Mouse (Mus musculus) skeletal muscle tissue, adult 2 months (tissue): ENCODE results near the gene Ctdspl.
A peak's percentile ranks its signal among the peaks of the same experiment; 100 is the strongest.

Experiments used
- DNase-seq: peaks from one replicate; pipeline ENCODE4 v3.0.0-alpha.2; 2012; ENCODE audit warnings: low read depth, low spot score

The Ctdspl gene

GRCm38 (mm10) chr9:118948486-118948885 is 22.2 kb downstream of the Ctdspl start:
- no peak for DNase-seq

- DNase-seq: no peak
Measured at GRCm38 (mm10) chr9:118949124-118949523, 22.9 kb downstream of the Ctdspl start.

DNA sequence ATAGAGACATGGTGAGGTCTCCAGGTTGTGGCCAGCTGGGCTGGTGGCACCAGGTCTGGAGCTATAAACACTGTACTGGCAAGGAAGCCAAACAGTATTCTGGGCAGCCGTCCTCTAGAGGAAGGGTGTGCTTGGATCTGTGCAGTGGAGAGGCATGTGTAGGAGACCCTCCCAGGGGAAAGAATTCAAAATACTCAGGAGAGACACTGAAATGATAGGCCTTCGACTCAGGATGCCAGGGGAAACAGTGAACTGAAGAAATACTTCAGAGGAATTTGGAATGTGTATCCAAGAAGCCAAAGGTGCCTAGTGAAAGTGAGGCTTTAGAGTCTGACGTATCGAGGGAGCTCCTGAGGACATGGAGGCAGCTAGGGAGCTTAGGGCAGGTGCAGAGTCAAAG is 23.4 kb downstream of the Ctdspl start:
- DNase-seq: no peak

- no peak for DNase-seq
Measured at GRCm38 (mm10) chr9:118950061-118950460, 23.8 kb downstream of the Ctdspl start.

GRCm38 (mm10) chr9:118950751-118951150 is 24.5 kb downstream of the Ctdspl start:
- DNase-seq: no peak

GRCm38 (mm10) chr9:118951381-118951780 is 25.1 kb downstream of the Ctdspl start:
- no peak for DNase-seq

DNA sequence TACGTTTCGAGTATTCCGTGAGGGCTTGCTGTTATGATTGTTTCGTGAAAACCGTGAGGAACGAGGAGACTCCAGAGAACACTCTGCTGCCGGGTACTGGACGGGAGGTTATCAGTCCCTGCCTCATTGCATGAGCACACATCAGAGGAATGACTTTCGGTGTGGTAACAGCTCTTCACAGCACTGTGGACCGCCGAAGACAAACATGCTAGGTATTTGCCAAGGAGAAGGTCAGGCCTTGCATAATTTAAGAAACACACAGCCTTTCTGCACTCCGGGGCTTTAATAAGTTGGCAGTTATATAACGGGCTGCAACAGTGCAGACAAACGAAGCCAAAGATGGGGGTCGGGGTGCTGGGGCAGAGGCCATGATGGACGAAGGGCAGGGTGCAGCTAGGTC is 25.9 kb downstream of the Ctdspl start:
- peak; percentile 40 for DNase-seq

- DNase-seq: no peak
Measured at GRCm38 (mm10) chr9:118953465-118954194, 27.4 kb downstream of the Ctdspl start.

DNA sequence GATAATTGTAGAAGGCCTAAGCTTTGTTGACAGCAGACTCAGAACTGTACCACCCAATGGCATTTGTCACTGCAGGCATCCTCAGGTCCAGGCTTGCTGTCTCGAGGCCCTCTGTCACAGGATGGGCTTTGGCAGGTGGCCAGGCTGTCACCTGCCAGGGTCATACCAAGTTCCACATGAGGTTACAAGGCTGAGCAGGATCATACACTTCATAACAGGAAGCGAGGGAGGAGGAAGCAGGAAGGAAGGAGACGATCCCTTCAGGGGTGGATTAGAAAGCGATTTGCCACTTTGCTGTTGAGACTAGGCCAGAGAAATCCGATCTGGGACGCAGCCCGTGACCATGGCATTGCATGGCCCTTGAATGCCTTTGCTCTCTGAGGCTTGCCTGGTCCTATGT is 32.5 kb downstream of the Ctdspl start:
- DNase-seq: no peak

DNA sequence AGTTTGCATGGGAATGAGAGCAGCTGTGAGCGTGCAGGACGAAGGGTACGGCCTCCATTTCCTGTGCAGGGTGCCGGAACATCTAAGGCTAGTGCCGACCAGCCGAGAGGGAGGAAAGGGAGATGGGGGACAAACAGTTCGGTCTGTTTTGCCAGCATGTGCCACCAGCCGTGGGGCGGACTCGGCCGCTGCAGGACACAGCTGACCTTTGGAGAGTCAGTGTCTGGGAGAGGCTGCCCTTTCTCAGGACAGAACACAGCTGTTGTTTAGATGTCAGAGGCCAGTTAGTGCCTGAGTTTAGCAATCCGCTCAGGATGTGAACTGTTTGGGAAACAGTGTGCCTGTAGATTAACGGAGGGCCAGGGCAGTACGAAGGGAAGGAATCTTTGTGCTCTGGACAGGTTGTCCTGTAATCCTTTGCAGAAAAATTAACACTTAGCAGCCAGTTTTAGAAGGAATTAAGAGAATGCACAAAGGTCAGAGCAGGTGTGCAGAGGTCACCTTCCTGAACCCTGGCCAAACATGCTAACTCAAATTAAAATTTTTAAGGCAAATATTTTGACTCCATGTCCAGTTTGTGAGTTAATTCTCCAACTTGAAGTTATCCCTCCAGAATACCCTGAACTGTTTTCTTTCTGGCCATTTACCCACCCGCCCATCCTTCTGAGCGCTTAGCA is 34.3 kb downstream of the Ctdspl start:
- peak; percentile 40 for DNase-seq

DNA sequence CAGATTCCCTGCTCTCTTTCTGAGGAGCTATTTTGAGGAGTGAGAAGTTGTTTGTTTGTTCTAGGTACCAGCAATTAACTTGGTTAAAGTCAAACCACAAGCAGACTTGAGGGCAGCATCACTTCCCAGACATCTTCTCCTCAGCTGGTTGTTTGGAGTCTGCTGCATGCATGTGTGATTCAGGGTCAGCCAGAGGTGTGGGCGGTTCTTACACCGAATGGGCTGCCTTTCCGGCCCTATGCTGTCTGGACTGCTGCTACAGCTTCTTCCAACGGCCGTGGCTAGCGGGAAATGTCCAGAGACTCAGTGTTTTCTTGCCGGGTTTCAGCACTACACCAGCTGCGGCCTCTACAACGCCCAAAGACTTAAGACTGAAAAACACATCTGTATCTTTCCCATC is 36.9 kb downstream of the Ctdspl start:
- no peak for DNase-seq

- no peak for DNase-seq
Measured at GRCm38 (mm10) chr9:118964263-118965034, 38.2 kb downstream of the Ctdspl start.

- no peak for DNase-seq
Measured at GRCm38 (mm10) chr9:118969810-118970209, 43.6 kb downstream of the Ctdspl start.

DNA sequence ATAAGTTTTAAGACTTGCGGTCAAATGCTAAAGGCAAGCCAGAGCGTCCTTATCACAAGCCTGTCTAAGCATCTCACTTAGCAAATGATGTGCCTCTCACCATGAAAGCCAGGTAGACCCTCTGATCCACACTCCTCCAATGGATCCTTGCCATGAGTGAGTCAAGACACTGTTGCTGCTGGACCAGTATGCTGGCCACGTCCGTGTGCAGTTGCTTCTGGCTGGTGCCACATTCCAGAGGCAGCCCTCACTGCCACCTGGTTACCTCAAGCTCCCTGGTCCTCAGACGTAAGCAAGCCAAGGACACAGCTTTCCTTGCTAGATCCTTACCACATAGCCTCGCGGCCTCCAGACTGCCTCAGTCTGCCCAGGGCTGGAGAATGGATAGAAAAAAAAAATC is 46.8 kb downstream of the Ctdspl start:
- DNase-seq: no peak

GRCm38 (mm10) chr9:118973566-118973965 is 47.3 kb downstream of the Ctdspl start:
- DNase-seq: no peak

- peak; percentile 38 for DNase-seq
Measured at GRCm38 (mm10) chr9:118974148-118974547, 47.9 kb downstream of the Ctdspl start.

- DNase-seq: no peak
Measured at GRCm38 (mm10) chr9:118975211-118975671, 49.0 kb downstream of the Ctdspl start.

DNA sequence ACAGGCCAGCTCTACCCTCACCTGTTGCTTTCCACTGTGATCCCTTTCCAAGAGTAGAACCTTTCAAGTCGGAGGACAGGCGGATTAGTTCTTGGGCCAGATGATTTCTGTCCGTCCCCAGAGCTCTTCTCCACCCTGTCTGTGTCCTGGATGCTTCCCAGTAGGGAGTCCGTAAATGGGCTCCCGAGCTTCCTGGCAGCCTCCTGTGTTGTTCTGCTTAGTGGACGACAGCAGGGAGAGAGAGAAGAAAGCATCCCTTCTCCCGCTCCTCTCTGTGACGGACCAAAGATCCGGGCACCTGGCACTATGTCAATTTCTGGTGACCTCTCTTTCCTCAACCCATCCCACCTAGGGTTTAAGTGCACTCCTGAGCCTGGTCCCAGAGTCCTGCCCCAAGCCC is 49.5 kb downstream of the Ctdspl start:
- no peak for DNase-seq

DNA sequence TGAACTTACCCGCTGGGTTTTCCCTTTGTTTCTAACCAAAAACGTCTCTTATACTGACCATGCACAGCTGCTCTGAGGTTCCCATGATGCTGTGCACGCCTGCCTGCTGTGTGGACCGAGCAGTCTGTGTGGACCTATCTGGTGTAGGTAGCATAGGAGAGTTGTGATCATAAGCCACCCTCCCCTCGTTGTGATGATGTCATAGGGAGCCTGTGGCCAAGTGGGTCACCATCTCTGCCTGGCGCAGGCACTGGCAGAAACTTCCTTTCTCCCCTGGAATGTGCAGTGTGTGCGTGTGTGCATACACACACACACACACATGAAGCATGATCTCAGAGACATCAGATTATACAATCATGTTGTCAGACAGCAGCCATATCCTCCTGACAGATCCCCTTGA is 50.3 kb downstream of the Ctdspl start:
- DNase-seq: no peak

DNA sequence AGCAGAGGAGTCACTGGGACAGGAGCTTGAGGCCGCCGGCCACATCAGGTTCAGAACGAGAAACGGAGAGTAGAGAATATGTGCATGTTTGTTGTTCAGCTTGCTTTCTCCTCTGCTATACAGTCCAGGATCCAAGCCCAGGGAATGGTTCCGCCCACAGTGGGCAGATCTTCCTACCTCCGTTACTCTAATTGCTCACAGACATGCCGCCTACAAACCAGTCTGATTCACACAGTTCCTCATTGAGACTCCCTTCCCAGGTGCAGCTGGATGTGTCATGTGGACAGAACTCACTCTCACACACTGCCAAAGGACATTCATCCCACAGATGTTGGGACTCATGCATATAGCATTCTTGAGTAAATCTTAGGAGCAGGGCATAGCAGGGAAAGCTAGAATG is 51.2 kb downstream of the Ctdspl start:
- DNase-seq: no peak

- DNase-seq: no peak
Measured at GRCm38 (mm10) chr9:118980411-118980823, 54.2 kb downstream of the Ctdspl start.

DNA sequence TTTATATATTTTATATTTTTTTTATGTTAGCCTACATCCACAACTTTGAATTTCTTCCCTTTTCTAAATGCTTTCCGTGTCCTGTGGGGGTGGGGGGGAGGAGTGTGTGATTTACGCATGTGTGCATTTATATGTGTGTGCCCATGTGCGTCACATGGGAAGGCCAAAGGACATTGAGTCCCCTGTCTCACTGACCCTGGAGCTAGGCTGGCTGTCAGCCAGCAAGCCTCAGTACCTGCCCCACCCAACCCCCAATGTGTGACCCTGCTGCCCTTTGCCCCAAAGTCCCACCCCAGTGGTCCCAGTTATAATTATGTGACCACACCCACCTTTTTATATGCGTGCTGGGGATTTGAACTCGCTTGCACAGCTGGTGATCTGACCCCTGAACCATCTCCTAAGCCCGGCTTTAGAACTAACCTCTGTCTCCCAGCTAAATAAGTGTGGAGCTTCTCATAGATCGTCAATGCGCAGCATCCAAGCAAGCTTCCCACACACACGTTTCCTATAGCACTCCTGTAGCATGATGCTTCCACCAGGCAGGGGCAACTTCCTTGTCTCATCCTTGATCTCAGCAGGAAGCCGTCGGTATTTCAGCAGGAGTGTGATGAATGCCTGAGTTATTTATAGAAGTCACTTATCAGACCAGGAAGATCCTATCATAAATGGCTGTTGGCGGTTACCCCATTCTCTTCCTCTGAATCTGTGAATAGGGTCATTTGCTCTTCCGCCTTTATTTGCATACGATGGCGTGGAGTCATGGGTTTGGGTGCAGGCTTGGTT is 58.6 kb downstream of the Ctdspl start:
- DNase-seq: no peak
